Mouse (Mus musculus) left cerebral cortex, postnatal 25 days (tissue): ENCODE measurements around the gene Cavin4. TPM values are rescaled to one million over a fixed set of nuclear protein-coding genes. Genes with fewer than 3 reads are reported as not detected.
A peak's percentile ranks its signal among the peaks of the same experiment; 100 is the strongest.

Source experiments
- DNase-seq, 2 experiments: peaks; one replicate each; pipeline ENCODE4 v3.0.0; 2022; ENCODE audit warnings: low spot score in 2 of 2, mixed read lengths in 1 of 2
- intact Hi-C: fragments of 180-260 bp; cut with DNase I; formaldehyde crosslinking; loops from one replicate; pipeline ENCODE4 v1.15.1; 2025
- total RNA-seq, 2 experiments: library from RNA; stranded (reverse); gene quantifications; 2 replicates each; pipeline ENCODE4 v1.2.3; 2021

Gene Cavin4
- 1 to 10 TPM; 1.5 to 2.2 TPM for total RNA-seq

- intact Hi-C loops, result loop anchor here (5.0 kb wide), 1 partner anchor 76 kb away; the partner anchor contains the start of gene Tmeff1
- DNase-seq, result no peak
Observed at GRCm38 (mm10) chr4:48663271-48663670, at the start of gene Cavin4. Cavin4 (plus strand) TSS chr4:48663514.

DNA sequence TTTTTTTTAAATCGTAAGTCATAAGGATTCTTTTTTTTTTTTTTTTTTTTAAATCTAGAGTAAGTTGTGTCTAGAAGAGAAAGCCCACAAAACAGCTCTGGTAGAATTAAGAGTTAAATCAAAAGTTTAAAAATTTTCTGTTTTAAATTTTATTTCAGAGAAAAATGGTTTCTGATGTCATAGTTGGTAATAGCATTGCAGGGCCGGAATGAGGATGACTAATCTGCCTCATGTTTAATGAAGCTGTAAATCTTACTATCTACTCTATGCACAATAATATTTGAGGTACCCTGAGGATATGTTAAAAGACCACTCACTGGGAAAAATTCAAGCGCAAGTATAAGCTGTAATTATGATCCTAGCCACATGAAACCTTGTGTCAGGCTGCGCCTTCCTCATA, 47.8 kb upstream of the Cavin4 start:
- intact Hi-C loops, result no loop called here
- DNase-seq, result no peak

- intact Hi-C loops, result no loop called here
- no peak for DNase-seq
Observed at GRCm38 (mm10) chr4:48617201-48617600, 46.1 kb upstream of the Cavin4 start.

- intact Hi-C loops, result no loop called here
- DNase-seq, result no peak
Observed at GRCm38 (mm10) chr4:48620121-48620520, 43.2 kb upstream of the Cavin4 start.

DNA sequence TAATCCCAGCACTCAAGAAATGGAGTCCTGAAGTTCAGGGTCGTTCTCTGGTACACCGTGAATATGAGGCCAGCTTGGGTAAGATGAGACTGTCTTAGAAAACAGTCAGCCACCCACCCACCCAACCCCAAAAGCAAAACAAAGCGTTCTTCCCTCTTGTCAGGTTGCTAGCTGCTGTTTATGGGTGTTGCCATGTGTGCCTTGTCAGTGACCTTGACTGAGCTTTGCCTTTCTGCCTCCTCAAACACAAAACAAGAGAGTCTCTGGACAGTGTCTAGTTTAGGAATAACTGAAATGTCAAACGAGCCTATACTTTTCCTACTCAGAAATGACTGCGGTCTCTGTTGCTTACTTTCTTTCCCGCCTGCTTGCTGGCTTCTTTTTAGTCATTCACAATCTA, 41.1 kb upstream of the Cavin4 start:
- intact Hi-C loops, result no loop called here
- DNase-seq, result no peak

DNA sequence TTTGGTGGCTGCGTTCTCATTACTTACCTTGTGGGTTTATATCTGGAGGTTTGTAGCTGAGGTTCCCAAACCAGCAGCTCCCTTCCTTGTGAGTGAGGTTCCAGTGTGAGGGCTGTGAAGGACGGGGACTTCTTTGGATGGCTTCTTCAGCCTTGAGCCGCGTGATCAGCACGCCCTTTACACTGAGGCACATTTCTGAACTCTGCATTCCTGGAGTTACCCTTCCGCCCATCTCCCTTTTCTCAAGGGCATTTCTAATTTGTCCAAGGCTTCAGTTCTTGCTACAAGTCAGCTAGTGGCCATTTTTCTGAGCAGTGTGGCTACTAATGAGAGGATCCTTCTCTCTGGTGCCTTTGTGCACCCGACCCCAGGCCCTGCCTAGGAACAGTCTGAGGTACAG, 40.4 kb upstream of the Cavin4 start:
- intact Hi-C loops, result no loop called here
- DNase-seq, result no peak

- no peak for DNase-seq
- intact Hi-C loops, result no loop called here
Observed at GRCm38 (mm10) chr4:48624961-48625360, 38.4 kb upstream of the Cavin4 start.

- no peak for DNase-seq
- intact Hi-C loops, result no loop called here
Observed at GRCm38 (mm10) chr4:48625836-48626235, 37.5 kb upstream of the Cavin4 start.

- intact Hi-C loops, result no loop called here
- peak in 1 of 2 experiments; percentile 37 for DNase-seq
Observed at GRCm38 (mm10) chr4:48629445-48629844, 33.9 kb upstream of the Cavin4 start.

DNA sequence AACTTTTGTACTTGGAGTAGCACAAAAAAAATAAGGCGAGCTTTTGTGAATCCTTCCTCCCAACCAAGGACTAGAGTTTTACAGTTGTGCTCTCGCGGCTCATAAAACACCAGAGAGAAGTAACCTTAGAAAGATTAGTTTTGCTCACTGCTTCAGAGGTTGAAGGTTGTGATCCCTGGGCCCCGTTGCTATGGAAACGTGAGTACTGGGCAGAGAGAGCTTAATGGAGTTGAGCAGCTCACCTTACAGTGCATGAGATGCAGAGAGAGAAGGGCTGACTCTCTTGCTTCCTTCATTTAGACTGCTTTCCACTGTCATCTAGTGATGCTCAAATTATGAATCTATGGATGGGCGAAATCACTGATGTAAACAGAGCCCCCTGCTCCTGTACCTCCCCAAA, 29.8 kb upstream of the Cavin4 start:
- intact Hi-C loops, result no loop called here
- DNase-seq, result no peak

GRCm38 (mm10) chr4:48634058-48634457, 29.3 kb upstream of the Cavin4 start:
- no peak for DNase-seq
- intact Hi-C loops, result no loop called here

- no peak for DNase-seq
- intact Hi-C loops, result no loop called here
Observed at GRCm38 (mm10) chr4:48636831-48637230, 26.5 kb upstream of the Cavin4 start.

GRCm38 (mm10) chr4:48638132-48638531, 25.2 kb upstream of the Cavin4 start:
- DNase-seq, result no peak
- intact Hi-C loops, result no loop called here

GRCm38 (mm10) chr4:48639503-48639902, 23.8 kb upstream of the Cavin4 start:
- no peak for DNase-seq
- intact Hi-C loops, result no loop called here

GRCm38 (mm10) chr4:48643801-48644200, 19.5 kb upstream of the Cavin4 start:
- DNase-seq, result peak in 1 of 2 experiments; percentile 15
- intact Hi-C loops, result no loop called here

- intact Hi-C loops, result no loop called here
- DNase-seq, result no peak
Observed at GRCm38 (mm10) chr4:48646143-48646542, 17.2 kb upstream of the Cavin4 start.

DNA sequence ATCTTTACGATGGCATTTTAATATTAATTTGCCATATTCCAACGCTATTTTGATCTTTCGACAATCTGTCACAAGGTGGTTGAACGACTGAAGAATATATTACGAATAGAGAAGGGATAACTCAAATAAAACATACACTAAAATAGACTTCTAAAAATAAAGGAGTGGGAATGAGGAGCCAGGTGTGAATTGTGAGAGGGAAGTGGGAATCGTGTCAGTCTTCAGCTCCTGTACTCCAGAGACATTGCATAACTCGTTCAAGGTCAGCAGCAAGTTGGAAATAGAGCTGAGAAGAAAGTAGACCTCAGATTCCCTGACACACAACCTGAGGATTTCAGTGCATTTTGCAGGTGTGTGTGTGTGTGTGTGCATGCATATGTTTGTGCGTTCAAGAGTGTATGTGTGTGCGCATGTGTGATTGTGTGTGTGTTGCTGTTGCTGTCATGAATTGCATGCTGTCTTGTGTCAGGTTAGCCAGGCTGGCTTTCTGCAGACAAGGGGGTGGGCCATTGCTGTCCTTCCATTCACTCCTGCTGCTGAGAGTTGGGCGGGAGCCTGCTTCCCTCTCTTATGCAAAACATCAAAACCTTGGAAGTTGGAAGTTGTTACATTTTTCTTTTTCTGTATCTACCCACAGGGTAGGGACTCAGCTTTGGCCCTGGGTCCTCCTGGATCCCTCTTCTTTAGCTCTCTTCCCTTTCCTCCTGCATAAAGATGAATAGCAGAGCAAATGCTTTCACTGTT, 12.5 kb upstream of the Cavin4 start:
- peak in 1 of 2 experiments; percentile 62 for DNase-seq
- intact Hi-C loops, result no loop called here

GRCm38 (mm10) chr4:48654118-48654517, 9.2 kb upstream of the Cavin4 start:
- intact Hi-C loops, result no loop called here
- DNase-seq, result no peak

DNA sequence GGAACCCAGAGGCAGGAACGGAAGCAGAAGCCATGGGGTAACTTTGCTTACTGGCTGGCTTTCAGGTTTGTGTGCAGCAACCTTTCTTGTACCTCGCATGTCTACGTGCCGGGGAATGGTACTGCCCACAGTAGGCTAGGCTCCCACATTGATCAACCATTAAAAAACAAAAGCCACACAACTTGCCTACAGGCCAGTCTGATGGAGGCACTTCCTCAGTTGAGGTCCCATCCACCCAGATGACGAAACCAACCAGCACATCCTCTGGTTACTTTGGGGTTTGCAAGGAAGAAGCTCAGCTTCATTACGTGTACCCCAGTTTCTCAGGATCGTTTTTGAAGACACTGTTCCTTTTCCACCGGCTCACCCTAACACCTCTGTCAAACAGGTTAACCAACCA, 6.8 kb upstream of the Cavin4 start:
- intact Hi-C loops, result no loop called here
- no peak for DNase-seq

- DNase-seq, result no peak
- intact Hi-C loops, result loop anchor here (5.0 kb wide), 1 partner anchor 73 kb away; the partner anchor contains the start of gene Tmeff1
Observed at GRCm38 (mm10) chr4:48660144-48660543, 3.2 kb upstream of the Cavin4 start.
